In the genomic region with DNA sequence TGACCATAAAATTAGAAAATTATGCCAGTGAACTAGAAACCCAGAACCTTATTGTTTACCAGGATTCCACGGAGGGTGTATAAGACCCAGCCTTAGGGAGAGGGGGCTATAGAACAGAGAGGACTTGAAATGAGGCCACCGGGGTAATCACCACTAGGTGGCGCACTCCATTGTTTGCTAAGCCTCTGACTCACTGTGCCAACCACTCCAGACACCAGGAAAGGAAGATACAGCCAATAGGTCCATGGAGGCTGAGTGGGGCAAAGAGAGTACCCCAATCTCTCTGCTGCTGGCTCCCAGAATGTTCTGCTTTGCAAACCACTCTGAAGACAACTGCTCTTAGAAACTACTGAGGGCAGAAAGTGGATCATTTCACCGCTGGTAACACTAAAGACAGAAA, we compare ENCODE assay signal across 9 mouse cellular contexts.
A peak's percentile ranks its signal among the peaks of the same experiment; 100 is the strongest.
DNase-seq lines count a peak whose midpoint lies in the region; ATAC-seq and TF ChIP-seq lines count a peak whose summit lies in the region.
"Had no signal": no experiment of that assay in that cellular context is flagged by ENCODE, and none has a peak within 500 bp of the region (broad histone marks: within the 10 kb centered on the region; RNA-seq: fewer than 3 reads in every experiment).

No protein-coding gene starts in this region.

- no peaks in the 10 kb centered on the region for H3K9me3 ChIP-seq in G1E (replicated peaks)
- H3K9me3 ChIP-seq in limb, embryonic 10.5 days (replicated peaks), result no peaks in the 10 kb centered on the region

- H3K4me1 ChIP-seq in G1E (ENCODE audit: insufficient read depth, low read depth, low read length), result no peaks in the 10 kb centered on the region
- H3K4me1 ChIP-seq in limb, embryonic 10.5 days, result peaks cover 8% of the 10 kb centered on the region

- peak; percentile 49; the same call in 1 of the 2 replicates for ATAC-seq in G1E (ENCODE audit: extremely low read depth, insufficient number of reproducible peaks, low FRiP score, poor library complexity, severe bottlenecking)
- ATAC-seq in cerebellum, adult (ENCODE audit: insufficient number of reproducible peaks, low FRiP score, low TSS enrichment), result peak; percentile 62
- peak; percentile 58 for ATAC-seq in inflammation-experienced regulatory T-cells, adult 6 months

- no peaks in the 10 kb centered on the region for H3K27me3 ChIP-seq in G1E (ENCODE audit: insufficient read depth, low read length)
- H3K27me3 ChIP-seq in limb, embryonic 10.5 days (ENCODE audit: low read depth, poor library complexity, severe bottlenecking), result no peaks in the 10 kb centered on the region

- H3K4me3 ChIP-seq in G1E (ENCODE audit: low read depth, low read length), result no peak overlapping the region
- H3K4me3 ChIP-seq in limb, embryonic 10.5 days, result no peak overlapping the region
- H3K4me3 ChIP-seq: myocyte had no signal

- peak; percentile 65 for TF ChIP-seq CTCF in G1E (IDR thresholded peaks at IDR 0.05; ENCODE audit: low read depth, low read length)

- H3K36me3 ChIP-seq in G1E (replicated peaks), result no peaks in the 10 kb centered on the region
- H3K36me3 ChIP-seq in limb, embryonic 10.5 days, result no peaks in the 10 kb centered on the region

- peak; percentile 2 for DNase-seq in 3134 (ENCODE audit: extremely low read depth, insufficient read length, low spot score)
- DNase-seq in G1E (ENCODE audit: low spot score), result peak; percentile 43
- peak; percentile 51 for DNase-seq in forelimb bud, embryonic 11.5 days (ENCODE audit: low read depth, low spot score)
- DNase-seq in limb, embryonic 10.5 days (ENCODE audit: low spot score), result peak; percentile 76
- DNase-seq in ovary, postnatal 36 days (ENCODE audit: low spot score), result peak; percentile 62
- peak; percentile 32 to 58 for DNase-seq in urinary bladder, adult 18-20 months (ENCODE audit: low spot score in 2 of 2)

- no peak overlapping the region for H3K27ac ChIP-seq in limb, embryonic 10.5 days

- WGBS in limb, embryonic 10.5 days, result 33% methylated on average over 4 of the region's 4 CpGs

Comparison
In these comparisons a context has a peak if more than half of its experiments do, and no peak if none do; other contexts are left out.
1. DNase-seq: peak in every context shown above with its lines; median percentile 76 in limb, embryonic 10.5 days; 62 in ovary, postnatal 36 days; 51 in forelimb bud, embryonic 11.5 days; 45 in urinary bladder, adult 18-20 months; 43 in G1E; 2 in 3134.